Mouse (Mus musculus) forebrain, embryonic 11.5 days (tissue): ENCODE data around the gene Ppp1r14d. TPM values are rescaled to one million over a fixed set of nuclear protein-coding genes. Genes with fewer than 3 reads are reported as not detected.

Experiments used
- ATAC-seq: fragments of 200-750 bp; cut with Nextera tagmentation; replicated peaks from 2 replicates; pipeline ENCODE4 v1.8.0; 2017; ENCODE audit warnings: moderate TSS enrichment; ENCODE audit not compliant: low FRiP score
- DNase-seq: peaks from one replicate; pipeline ENCODE4 v3.0.0-alpha.2; 2017; ENCODE audit warnings: low spot score
- H3K27ac ChIP-seq: fragments of 300-500 bp; sonication (generic); 2 replicates; pipeline ENCODE4 v1.5.1; 2014; ENCODE audit warnings: low read depth, low read length
- H3K27me3 ChIP-seq: fragments of 300-500 bp; sonication (generic); 2 replicates; pipeline ENCODE4 v1.6.1; 2014; ENCODE audit warnings: mild to moderate bottlenecking, low read length, mixed read lengths; ENCODE audit not compliant: control insufficient read depth, insufficient read depth
- H3K36me3 ChIP-seq: fragments of 300-500 bp; sonication (generic); 2 replicates; pipeline ENCODE4 v1.6.1; 2014; ENCODE audit warnings: mild to moderate bottlenecking, low read length, moderate library complexity, mixed read lengths; ENCODE audit not compliant: control insufficient read depth, insufficient read depth
- H3K4me1 ChIP-seq: fragments of 300-500 bp; sonication (generic); replicated peaks from 2 replicates; pipeline ENCODE4 v1.6.1; 2014; ENCODE audit warnings: low read length, mixed read lengths; ENCODE audit not compliant: control insufficient read depth, insufficient read depth
- H3K4me2 ChIP-seq: fragments of 300-500 bp; sonication (generic); 2 replicates; pipeline ENCODE4 v1.6.1; 2014; ENCODE audit warnings: low read depth, mild to moderate bottlenecking, low read length, moderate library complexity, mixed read lengths; ENCODE audit not compliant: severe bottlenecking
- H3K4me3 ChIP-seq: fragments of 300-500 bp; sonication (generic); 2 replicates; pipeline ENCODE4 v1.5.1; 2014; ENCODE audit warnings: low read depth, low read length
- H3K9ac ChIP-seq: fragments of 300-500 bp; sonication (generic); 2 replicates; pipeline ENCODE4 v1.6.1; 2014; ENCODE audit warnings: low read length
- H3K9me3 ChIP-seq: fragments of 300-500 bp; sonication (generic); 2 replicates; pipeline ENCODE4 v1.6.1; 2016; ENCODE audit warnings: low read length, mixed read lengths; ENCODE audit not compliant: control insufficient read depth
- WGBS: fragments of 180-500 bp; shearing (Covaris S2); extraction: QIAGEN DNeasy Blood & Tissue Kit; methylation state at CpG from one replicate; pipeline ENCODE4 v1.1.7; 2014; 5-methylcytosine and 5-hydroxymethylcytosine counted together
- polyA plus RNA-seq: library from polyadenylated mRNA; unstranded; fragments of >200 nt; fragmentation: Nextera tagmentation; extraction: Ambion mirVana; gene quantifications from 2 replicates; pipeline ENCODE4 v1.2.1, GENCODE M21; 2014

Gene Ppp1r14d
- polyA plus RNA-seq, result not detected in 2 replicates

DNA sequence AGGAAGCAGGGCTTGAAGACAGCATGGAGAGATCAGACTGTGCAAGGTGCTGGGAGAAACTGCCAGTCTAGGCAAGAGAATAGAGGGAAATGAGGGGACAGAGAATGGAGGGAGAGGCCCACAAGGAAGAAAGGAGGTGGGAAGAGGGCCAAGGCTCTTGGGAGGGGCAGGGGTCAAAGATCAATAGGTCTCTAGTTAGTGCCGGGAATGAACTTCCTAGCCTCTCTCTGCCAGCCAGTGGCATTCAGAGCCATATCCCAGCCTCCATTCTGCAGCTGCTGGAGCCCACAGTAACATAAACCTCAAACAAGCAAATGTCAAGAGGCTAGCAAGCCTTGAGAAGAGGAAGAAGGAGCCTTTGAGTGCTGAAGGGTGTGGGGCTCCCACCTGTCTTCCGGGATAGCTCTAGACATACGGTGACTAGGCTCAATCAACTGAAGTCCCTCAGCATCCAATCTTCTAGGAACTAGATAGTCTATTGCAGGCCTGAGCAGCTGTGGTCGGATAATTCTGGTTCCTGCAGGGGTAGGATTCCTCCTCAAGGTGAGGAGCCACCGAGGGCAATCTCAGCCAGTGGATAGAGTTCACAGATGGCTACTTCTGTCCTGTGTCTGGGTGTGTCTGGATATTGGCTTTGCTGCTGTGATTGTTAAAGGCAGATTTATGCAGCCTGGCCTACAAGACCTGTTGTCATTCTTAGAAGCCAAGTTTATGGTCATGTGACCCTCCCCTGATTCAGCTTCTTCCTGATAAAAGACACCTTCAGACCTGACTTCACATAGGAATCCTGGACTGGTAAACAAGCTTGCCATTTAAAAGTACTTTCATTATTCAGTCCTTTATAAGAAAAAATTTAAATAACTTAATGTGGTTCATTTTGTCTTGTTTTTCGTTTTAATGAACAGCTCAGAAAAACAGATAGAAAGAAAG is at the start of gene Ppp1r14d:
Gene Ppp1r14d (minus strand): TSS at position 132 of the 930 bp plus-strand sequence.
- Histone ChIP-seq H3K36me3 (no peaks in the 10 kb centered on the region), H3K4me3 (no peak within 1 kb of the TSS), H3K9me3 (no peaks in the 10 kb centered on the region), H3K9ac (no peak within 1 kb of the TSS), H3K27me3 (no peaks in the 10 kb centered on the region), H3K27ac (no peak within 1 kb of the TSS), H3K4me1 (no peaks in the 10 kb centered on the region), H3K4me2 (no peak within 1 kb of the TSS)
- DNase-seq (no peak), ATAC-seq (no peak)
- 81% methylated on average over 6 of the region's 6 CpGs for WGBS

- no peaks in the 10 kb centered on the region for H3K9me3 ChIP-seq
- H3K4me2 ChIP-seq, result no peak overlapping the region
- no peak for DNase-seq
- H3K36me3 ChIP-seq, result no peaks in the 10 kb centered on the region
- H3K4me1 ChIP-seq, result no peaks in the 10 kb centered on the region
- WGBS, result 90% methylated on average over 23 of the region's 23 CpGs
- no peak for ATAC-seq
- no peak overlapping the region for H3K9ac ChIP-seq
- no peak overlapping the region for H3K4me3 ChIP-seq
- H3K27ac ChIP-seq, result no peak overlapping the region
- no peaks in the 10 kb centered on the region for H3K27me3 ChIP-seq
Measured at GRCm38 (mm10) chr2:119277810-119278209, 48.1 kb upstream of the Ppp1r14d start.

DNA sequence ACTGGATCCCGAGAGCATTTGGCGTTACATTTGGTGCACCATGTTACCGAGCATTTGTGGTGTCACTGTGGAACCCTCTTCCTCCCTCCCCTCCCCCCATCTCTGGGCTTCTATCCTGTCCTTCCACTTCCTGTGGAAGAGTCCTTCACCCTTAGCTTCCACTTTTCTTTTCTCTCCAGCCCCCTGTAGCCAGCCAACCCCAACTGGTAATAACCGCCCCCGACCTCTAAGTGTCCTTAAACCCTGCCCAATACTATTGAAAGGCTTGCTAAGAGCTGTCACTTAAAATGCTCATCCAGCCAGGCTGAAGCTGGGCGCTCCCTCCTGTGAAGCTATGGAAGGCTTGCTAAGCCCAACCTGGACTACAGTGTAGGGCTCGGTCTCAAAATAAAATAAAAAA is 47.2 kb upstream of the Ppp1r14d start:
- H3K36me3 ChIP-seq, result no peaks in the 10 kb centered on the region
- H3K27ac ChIP-seq, result no peak overlapping the region
- DNase-seq, result no peak
- WGBS, result 88% methylated on average over 7 of the region's 7 CpGs
- ATAC-seq, result no peak
- H3K4me2 ChIP-seq, result no peak overlapping the region
- no peaks in the 10 kb centered on the region for H3K4me1 ChIP-seq
- H3K9ac ChIP-seq, result no peak overlapping the region
- no peak overlapping the region for H3K4me3 ChIP-seq
- no peaks in the 10 kb centered on the region for H3K27me3 ChIP-seq
- H3K9me3 ChIP-seq, result no peaks in the 10 kb centered on the region

DNA sequence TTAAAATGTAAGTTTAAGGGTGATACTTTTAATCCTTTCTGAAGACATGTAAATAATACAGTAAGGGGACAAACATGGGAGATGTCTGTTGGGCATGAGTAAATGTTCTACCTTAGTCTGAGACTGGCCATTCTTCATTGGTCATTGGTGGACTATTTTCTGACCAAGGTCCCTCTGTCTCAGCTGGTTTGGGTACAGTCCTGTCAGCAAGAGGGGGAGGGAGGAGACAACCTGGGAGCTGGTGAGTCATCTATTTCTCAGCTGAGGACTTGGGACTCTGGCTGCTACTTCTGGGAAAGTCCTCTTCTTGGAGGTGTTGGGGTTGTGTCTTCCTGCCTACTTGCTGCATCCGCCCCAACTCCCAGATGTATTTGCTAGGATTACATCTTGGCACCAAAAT is 44.4 kb upstream of the Ppp1r14d start:
- H3K27ac ChIP-seq, result no peak overlapping the region
- no peaks in the 10 kb centered on the region for H3K4me1 ChIP-seq
- H3K27me3 ChIP-seq, result peaks cover 4% of the 10 kb centered on the region
- no peak overlapping the region for H3K4me3 ChIP-seq
- no peak overlapping the region for H3K9ac ChIP-seq
- H3K36me3 ChIP-seq, result no peaks in the 10 kb centered on the region
- H3K4me2 ChIP-seq, result no peak overlapping the region
- H3K9me3 ChIP-seq, result no peaks in the 10 kb centered on the region
- ATAC-seq, result no peak
- no peak for DNase-seq
- 83% methylated on average over 1 of the region's 1 CpGs for WGBS

DNA sequence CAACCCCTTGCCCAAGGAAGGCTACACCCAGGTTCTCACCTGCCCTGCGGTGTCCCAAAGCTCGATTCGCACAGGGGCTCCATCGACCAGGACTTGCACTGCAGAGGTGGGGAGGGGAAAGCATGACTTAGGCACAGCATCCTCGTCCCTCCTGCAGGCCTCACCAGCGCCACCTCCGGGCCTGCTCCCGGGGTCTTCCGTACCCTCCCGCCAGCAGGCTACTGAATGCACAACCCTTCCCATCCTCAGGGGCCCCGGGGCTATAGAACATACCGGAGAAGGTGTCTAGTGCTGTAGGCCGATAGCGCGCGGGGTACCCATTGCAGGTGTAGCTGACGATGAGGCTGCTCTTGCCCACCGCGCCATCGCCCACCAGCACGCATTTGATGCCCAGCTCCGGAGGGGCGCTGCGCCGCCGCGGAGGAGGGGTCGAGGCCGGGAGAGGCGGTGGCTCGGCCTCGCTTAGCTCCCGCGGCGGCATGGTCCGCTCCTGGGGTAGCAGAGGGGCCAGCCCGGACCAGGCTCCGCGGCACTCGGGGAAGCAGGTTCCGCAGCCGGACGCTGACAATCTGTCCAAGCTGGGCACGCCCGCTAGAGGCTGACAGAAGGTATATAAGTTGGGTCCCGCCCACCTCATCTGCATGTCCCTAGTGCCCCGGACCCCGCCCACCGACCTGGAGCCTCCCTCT is 41.1 kb upstream of the Ppp1r14d start, which contains the start of gene Rhov:
Gene Rhov (minus strand): TSS at position 630 of the 689 bp plus-strand sequence.
- Histone ChIP-seq H3K36me3 (no peaks in the 10 kb centered on the region), H3K4me2 (peak within 1 kb of the TSS; percentile 97), H3K4me3 (peak within 1 kb of the TSS; percentile 48), H3K27me3 (peaks cover 6% of the 10 kb centered on the region), H3K4me1 (no peaks in the 10 kb centered on the region), H3K9ac (peak within 1 kb of the TSS; percentile 54), H3K9me3 (no peaks in the 10 kb centered on the region), H3K27ac (no peak within 1 kb of the TSS)
- WGBS, result under 1% methylated on average over 44 of the region's 49 CpGs
- ATAC-seq (peak; percentile 87), DNase-seq (peak; percentile 84)

- no peaks in the 10 kb centered on the region for H3K36me3 ChIP-seq
- no peak overlapping the region for H3K27ac ChIP-seq
- peaks cover 6% of the 10 kb centered on the region for H3K27me3 ChIP-seq
- WGBS, result 54% methylated on average over 9 of the region's 9 CpGs
- H3K4me3 ChIP-seq, result peak overlapping the region; percentile 48
- no peaks in the 10 kb centered on the region for H3K4me1 ChIP-seq
- peak overlapping the region; percentile 54; the same call in 1 of the 2 replicates for H3K9ac ChIP-seq
- DNase-seq, result no peak
- H3K4me2 ChIP-seq, result peak overlapping the region; percentile 97
- no peaks in the 10 kb centered on the region for H3K9me3 ChIP-seq
- no peak for ATAC-seq
Measured at GRCm38 (mm10) chr2:119270286-119270642, 40.6 kb upstream of the Ppp1r14d start.

- Histone ChIP-seq H3K4me3 (no peak overlapping the region), H3K4me2 (no peak overlapping the region), H3K27me3 (0 out of 2 replicates have a peak, but pooled peaks cover under 1% of the 10 kb centered on the region), H3K9me3 (no peaks in the 10 kb centered on the region), H3K4me1 (no peaks in the 10 kb centered on the region), H3K27ac (no peak overlapping the region), H3K9ac (no peak overlapping the region), H3K36me3 (no peaks in the 10 kb centered on the region)
- 88% methylated on average over 5 of the region's 5 CpGs for WGBS
- no peak for ATAC-seq
- no peak for DNase-seq
Measured at GRCm38 (mm10) chr2:119263813-119264212, 34.1 kb upstream of the Ppp1r14d start.

DNA sequence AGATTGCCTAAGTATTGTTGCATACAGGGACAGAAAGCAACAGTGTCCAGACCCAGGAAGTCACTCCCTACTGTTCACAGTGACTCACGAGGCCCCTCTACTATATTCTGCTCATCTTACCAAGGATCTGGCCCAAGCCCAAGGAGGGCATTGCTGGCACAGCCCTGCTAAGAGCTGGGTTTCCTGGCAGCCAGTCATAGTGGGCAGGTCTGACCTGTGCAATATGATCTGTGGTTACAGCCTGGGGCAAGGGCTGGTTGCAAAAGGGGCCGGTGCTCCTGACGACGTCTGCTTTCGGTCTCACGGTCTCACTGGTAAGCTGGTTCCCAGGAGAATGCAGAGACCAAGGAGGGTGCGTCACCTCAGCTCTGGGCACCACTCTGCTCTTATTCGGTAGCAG is 33.3 kb upstream of the Ppp1r14d start:
- no peaks in the 10 kb centered on the region for H3K9me3 ChIP-seq
- DNase-seq (no peak), ATAC-seq (no peak)
- no peak overlapping the region for H3K27ac ChIP-seq
- no peak overlapping the region for H3K4me3 ChIP-seq
- H3K9ac ChIP-seq, result no peak overlapping the region
- WGBS, result 52% methylated on average over 8 of the region's 8 CpGs
- no peak overlapping the region for H3K4me2 ChIP-seq
- H3K4me1 ChIP-seq, result no peaks in the 10 kb centered on the region
- H3K36me3 ChIP-seq, result no peaks in the 10 kb centered on the region
- H3K27me3 ChIP-seq, result no peaks in the 10 kb centered on the region
